Mouse (Mus musculus): Measurements from ENCODE around the gene Slc25a17.

DNA sequence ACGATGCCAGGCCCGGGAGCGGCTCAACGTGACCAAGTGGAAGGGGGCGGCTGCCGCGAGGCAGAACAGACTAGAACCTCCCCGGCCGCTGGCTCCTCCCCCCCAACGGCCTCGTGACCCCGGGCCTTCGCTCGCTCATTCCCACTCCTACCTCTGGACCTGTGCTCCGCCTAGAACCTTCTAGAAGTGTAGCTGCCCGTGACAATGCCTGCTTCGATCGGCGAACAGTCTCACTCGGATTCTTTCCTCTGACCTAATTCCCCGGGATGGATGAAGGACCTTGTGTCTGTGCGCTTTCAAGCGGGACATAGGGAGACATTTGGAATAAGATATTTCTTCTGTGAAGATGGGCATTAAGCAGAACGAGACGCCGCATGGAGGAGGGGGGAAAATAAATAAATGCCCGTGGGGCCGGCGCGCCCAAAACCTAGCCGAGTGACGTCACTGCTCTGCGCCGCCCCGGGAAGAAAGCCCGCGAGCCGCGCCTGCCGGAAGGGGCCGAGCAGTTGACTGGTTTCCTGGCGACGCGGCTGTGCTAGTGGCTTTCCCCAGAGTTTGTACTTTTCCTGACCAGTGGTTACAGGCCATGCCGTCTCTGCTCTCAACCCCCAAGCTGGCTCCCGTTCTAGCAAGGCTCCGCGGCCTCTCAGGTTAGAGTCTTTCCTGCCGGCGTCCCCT, 39.2 kb upstream of the Slc25a17 start, which contains the start of the genes St13 and Xpnpep3:
- TF ChIP-seq POLR2A (IDR thresholded peaks at IDR 0.05; ENCODE audit: low read depth, low read length) (peak; percentile 60; the same call in 1 of the 2 replicates), CTCF (IDR thresholded peaks at IDR 0.05; ENCODE audit: extremely low read depth, insufficient read depth, insufficient read length, insufficient replicate concordance) (no peak)

Measured in spleen, adult 2 months (tissue).